Comparison of ENCODE assay signal across 8 mouse cellular contexts in the genomic region with DNA sequence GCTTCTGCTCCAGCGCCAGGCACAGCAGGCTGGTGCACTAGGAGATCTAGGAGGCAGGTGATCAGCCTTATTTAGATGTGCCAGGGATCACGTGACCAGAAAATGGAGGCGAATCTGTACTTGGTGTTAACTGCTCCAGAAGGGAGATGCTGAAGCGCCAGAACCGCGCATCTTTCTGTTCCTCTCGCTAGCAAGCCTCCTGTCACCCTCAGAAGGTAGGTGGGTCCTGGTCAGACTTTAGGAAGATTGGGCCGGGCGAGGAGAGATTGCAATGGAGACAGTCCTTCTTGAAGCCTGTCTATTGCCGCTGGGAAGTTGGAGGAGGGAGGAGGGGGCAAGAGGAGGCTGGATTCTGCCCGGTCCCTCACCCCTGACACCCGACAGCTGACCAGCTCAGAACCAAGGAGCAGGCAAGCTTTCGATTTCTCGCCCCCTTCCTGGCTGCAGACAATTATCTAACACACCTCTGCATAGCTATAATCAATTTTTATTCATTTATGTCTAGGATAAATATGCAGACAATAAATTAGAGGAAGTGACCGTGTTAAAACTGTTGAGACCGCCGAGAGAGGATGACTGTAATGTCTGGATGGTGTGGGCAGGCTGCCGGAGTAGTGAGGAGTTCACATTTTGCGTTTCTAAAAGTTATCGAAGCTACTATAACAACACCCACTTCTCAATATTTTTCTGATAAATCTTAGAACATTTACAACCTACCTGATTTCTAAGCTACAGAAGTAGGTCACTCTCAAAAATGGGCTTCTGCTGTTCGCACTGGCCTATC.
DNase-seq lines count a peak whose midpoint lies in the region; ATAC-seq and TF ChIP-seq lines count a peak whose summit lies in the region.

No protein-coding gene starts in this region.

- no peak overlapping the region for H3K27ac ChIP-seq in lung, postnatal 0 days (ENCODE audit: low read length)
- no peak overlapping the region for H3K27ac ChIP-seq in embryonic facial prominence, embryonic 11.5 days (replicated peaks; ENCODE audit: low read depth, low read length)

- H3K4me3 ChIP-seq in lung, postnatal 0 days (ENCODE audit: low read depth, low read length), result peak overlapping the region; percentile 25
- peak overlapping the region; percentile 28 for H3K4me3 ChIP-seq in embryonic facial prominence, embryonic 11.5 days (ENCODE audit: low read depth, low read length)
- H3K4me3 ChIP-seq in megakaryocyte, embryonic 14.5 days (replicated peaks), result peak overlapping the region; percentile 91

- no peaks in the 10 kb centered on the region for H3K9me3 ChIP-seq in lung, postnatal 0 days (ENCODE audit: low read length)
- H3K9me3 ChIP-seq in embryonic facial prominence, embryonic 11.5 days (replicated peaks; ENCODE audit: control insufficient read depth, low read length), result no peaks in the 10 kb centered on the region
- no peaks in the 10 kb centered on the region for H3K9me3 ChIP-seq in megakaryocyte, embryonic 14.5 days

- TF ChIP-seq EP300 in lung, postnatal 0 days (IDR thresholded peaks at IDR 0.05), result no peak

- ATAC-seq in lung, postnatal 0 days, result no peak
- 0 out of 2 replicates have a peak, but pooled peaks have one; percentile 73 for ATAC-seq in embryonic facial prominence, embryonic 11.5 days (replicated peaks; ENCODE audit: insufficient number of reproducible peaks, low FRiP score, low TSS enrichment, low read depth)
- ATAC-seq in hematopoietic stem cell, adult 5-6 weeks (replicated peaks in 1 of 2; ENCODE audit: insufficient read depth in 1 of 2, low FRiP score in 2 of 2, low TSS enrichment in 1 of 2, low read depth in 1 of 2, poor library complexity in 2 of 2, severe bottlenecking in 2 of 2), result peak; percentile 42 to 58

- DNase-seq in lung, postnatal 0 days (ENCODE audit: low spot score), result peak; percentile 36
- DNase-seq in lung, postnatal 4 days, result no peak
- peak; percentile 59 for DNase-seq in embryonic facial prominence, embryonic 11.5 days (ENCODE audit: low spot score)
- DNase-seq in layer of hippocampus, adult 9-10 months (ENCODE audit: low spot score), result peak; percentile 59
- DNase-seq in splenic B cell, adult 2 months (ENCODE audit: low read depth, low spot score), result peak; percentile 22
- no peak for DNase-seq in thymus, postnatal 14 days

- H3K27me3 ChIP-seq in lung, postnatal 0 days (replicated peaks; ENCODE audit: insufficient read depth, low read length), result no peaks in the 10 kb centered on the region
- H3K27me3 ChIP-seq in embryonic facial prominence, embryonic 11.5 days (ENCODE audit: control insufficient read depth, insufficient read depth, low read length), result no peaks in the 10 kb centered on the region; the same call in 1 of the 2 replicates
- peaks cover 17% of the 10 kb centered on the region for H3K27me3 ChIP-seq in megakaryocyte, embryonic 14.5 days (replicated peaks)
- H3K27me3 ChIP-seq in splenic B cell, adult 2 months (ENCODE audit: control insufficient read depth, insufficient read depth, low read length, poor library complexity, severe bottlenecking), result no peaks in the 10 kb centered on the region

- H3K4me1 ChIP-seq in lung, postnatal 0 days (ENCODE audit: insufficient read depth, low read depth, low read length), result no peaks in the 10 kb centered on the region
- no peaks in the 10 kb centered on the region for H3K4me1 ChIP-seq in embryonic facial prominence, embryonic 11.5 days (ENCODE audit: control insufficient read depth, insufficient read depth, low read length)
- peaks cover 11% of the 10 kb centered on the region for H3K4me1 ChIP-seq in megakaryocyte, embryonic 14.5 days

- H3K4me2 ChIP-seq in lung, postnatal 0 days (replicated peaks; ENCODE audit: low read depth, low read length), result peak overlapping the region; percentile 50
- peak overlapping the region; percentile 41 for H3K4me2 ChIP-seq in embryonic facial prominence, embryonic 11.5 days (ENCODE audit: low read depth, low read length)

- H3K9ac ChIP-seq in lung, postnatal 0 days (replicated peaks; ENCODE audit: low read depth), result no peak overlapping the region
- H3K9ac ChIP-seq in embryonic facial prominence, embryonic 11.5 days (replicated peaks; ENCODE audit: low read length), result 0 out of 2 replicates have a peak overlapping the region, but pooled peaks have one; percentile 23

- H3K36me3 ChIP-seq in lung, postnatal 0 days (ENCODE audit: insufficient read depth, low read length), result no peaks in the 10 kb centered on the region
- no peaks in the 10 kb centered on the region for H3K36me3 ChIP-seq in embryonic facial prominence, embryonic 11.5 days (replicated peaks; ENCODE audit: control insufficient read depth, insufficient read depth, low read depth, low read length)
- H3K36me3 ChIP-seq in megakaryocyte, embryonic 14.5 days (replicated peaks; ENCODE audit: low read length), result no peaks in the 10 kb centered on the region
- H3K36me3 ChIP-seq in splenic B cell, adult 2 months (ENCODE audit: control insufficient read depth, insufficient read depth, low read length, poor library complexity, severe bottlenecking), result no peaks in the 10 kb centered on the region

- WGBS in lung, postnatal 0 days, result 9% methylated on average over 21 of the region's 21 CpGs
- WGBS in embryonic facial prominence, embryonic 11.5 days, result 10% methylated on average over 21 of the region's 21 CpGs

- no peak for TF ChIP-seq CTCF in lung, postnatal 0 days (IDR thresholded peaks at IDR 0.05)

Comparison
In these comparisons a context has a peak if more than half of its experiments do, and no peak if none do; other contexts are left out.
1. DNase-seq: peak in lung, postnatal 0 days (single experiment), embryonic facial prominence, embryonic 11.5 days (single experiment), layer of hippocampus, adult 9-10 months (single experiment) and splenic B cell, adult 2 months (single experiment); none in lung, postnatal 4 days (0 of 2) and thymus, postnatal 14 days (single experiment).
2. H3K4me3 ChIP-seq: peak in every context shown above with its lines; median percentile 91 in megakaryocyte, embryonic 14.5 days; 28 in embryonic facial prominence, embryonic 11.5 days; 25 in lung, postnatal 0 days.